8 mouse cellular contexts compared by ENCODE assay signal in genomic region chr7:116531311-116531710, GRCm38 (mm10). TPM values are rescaled to one million over a fixed set of nuclear protein-coding genes. Genes with fewer than 3 reads are reported as not detected.
DNase-seq lines count a peak whose midpoint lies in the region; ATAC-seq and TF ChIP-seq lines count a peak whose summit lies in the region.

No protein-coding gene starts in this region.

- 74% methylated on average over 4 of the region's 4 CpGs for WGBS in heart, embryonic 16.5 days
- 76% methylated on average over 4 of the region's 4 CpGs for WGBS in stomach, postnatal 0 days

- peaks cover 5% of the 10 kb centered on the region for H3K36me3 ChIP-seq in heart, embryonic 16.5 days (ENCODE audit: control insufficient read depth, insufficient read depth)
- peaks cover 3% of the 10 kb centered on the region; the same call in 1 of the 2 replicates for H3K36me3 ChIP-seq in stomach, postnatal 0 days (ENCODE audit: control insufficient read depth, insufficient read depth, low read length)

- H3K9ac ChIP-seq in heart, embryonic 16.5 days (ENCODE audit: low read length): no peak overlapping the region
- H3K9ac ChIP-seq in stomach, postnatal 0 days (ENCODE audit: low read length): no peak overlapping the region

- TF ChIP-seq EP300 in stomach, postnatal 0 days (optimal IDR thresholded peaks at IDR 0.05): no peak

- peak; percentile 45; the same call in 1 of the 2 replicates for ATAC-seq in heart, embryonic 16.5 days (replicated peaks; ENCODE audit: extremely low read depth, insufficient read depth, low FRiP score)
- peak; percentile 85 for ATAC-seq in megakaryocyte progenitor cell, adult 5-6 weeks (replicated peaks; ENCODE audit: poor library complexity)
- peak; percentile 75 for ATAC-seq in stomach, postnatal 0 days (ENCODE audit: low FRiP score, low TSS enrichment)
- no peak for ATAC-seq in erythroblast, adult 5-6 weeks (replicated peaks; ENCODE audit: low FRiP score, poor library complexity, severe bottlenecking)

- TF ChIP-seq CTCF in stomach, postnatal 0 days (IDR thresholded peaks at IDR 0.05; ENCODE audit: low read depth): peak; percentile 80

- no peak overlapping the region for H3K4me2 ChIP-seq in heart, embryonic 16.5 days (ENCODE audit: low read depth, low read length)
- H3K4me2 ChIP-seq in stomach, postnatal 0 days (replicated peaks; ENCODE audit: low read depth): no peak overlapping the region

- H3K27me3 ChIP-seq in heart, embryonic 16.5 days (ENCODE audit: control insufficient read depth, insufficient read depth, low read length): no peaks in the 10 kb centered on the region
- H3K27me3 ChIP-seq in stomach, postnatal 0 days (ENCODE audit: control insufficient read depth, insufficient read depth, low read length): no peaks in the 10 kb centered on the region

- no peak overlapping the region for H3K27ac ChIP-seq in heart, embryonic 16.5 days (ENCODE audit: low read length)
- no peak overlapping the region for H3K27ac ChIP-seq in stomach, postnatal 0 days (replicated peaks)

- H3K9me3 ChIP-seq in heart, embryonic 16.5 days (replicated peaks; ENCODE audit: control insufficient read depth, low read length): no peaks in the 10 kb centered on the region
- H3K9me3 ChIP-seq in stomach, postnatal 0 days (ENCODE audit: control insufficient read depth, low read length): no peaks in the 10 kb centered on the region

- no peaks in the 10 kb centered on the region for H3K4me1 ChIP-seq in heart, embryonic 16.5 days (ENCODE audit: control insufficient read depth, insufficient read depth, low read length)
- no peaks in the 10 kb centered on the region for H3K4me1 ChIP-seq in stomach, postnatal 0 days (replicated peaks; ENCODE audit: control insufficient read depth, insufficient read depth)

- no peak overlapping the region for H3K4me3 ChIP-seq in heart, embryonic 16.5 days (ENCODE audit: low read length)
- H3K4me3 ChIP-seq in stomach, postnatal 0 days (ENCODE audit: low read depth, low read length): no peak overlapping the region

- peak; percentile 74 for DNase-seq in 3T3-L1 (ENCODE audit: low read depth, low spot score)
- peak; percentile 73 for DNase-seq in ES-CJ7 (ENCODE audit: low read depth, low spot score)
- DNase-seq in cerebellum, postnatal 25 days: peak; percentile 25 to 45
- peak; percentile 13 to 42 for DNase-seq in kidney, postnatal 4 days
- no peak for DNase-seq in stomach, postnatal 0 days (ENCODE audit: low spot score)

RNA-seq across cellular contexts. Expression of gene Nucb2, which starts 27.1 kb away (rescaled TPM):
- polyA plus RNA-seq in heart, embryonic 16.5 days (2015; fragmentation: Nextera tagmentation; extraction: Ambion mirVana): 7.8 and 8.4 TPM in 2 replicates
- total RNA-seq in megakaryocyte progenitor cell, adult 5-6 weeks (2015): 93.7 and 123 TPM in 2 replicates
- total RNA-seq in megakaryocyte progenitor cell, adult 5-6 weeks (2017): 119 TPM in 2 replicates
- polyA plus RNA-seq in stomach, postnatal 0 days (2015; fragmentation: Nextera tagmentation; extraction: Ambion mirVana): 45.5 and 46.2 TPM in 2 replicates
- total RNA-seq in erythroblast, adult 5-6 weeks (2015; ENCODE audit: low replicate concordance): 11.9 and 19.0 TPM in 2 replicates
- 26.5 and 28.2 TPM in 2 replicates for total RNA-seq in erythroblast, adult 5-6 weeks (2017; ENCODE audit: low replicate concordance)
